Mouse (Mus musculus): ENCODE results near the gene Shc4. TPM values are rescaled to one million over a fixed set of nuclear protein-coding genes. Genes with fewer than 3 reads are reported as not detected.

Shc4 gene
- polyA plus RNA-seq, 1 experiment from 2014 or later = 0.71 TPM

- no peak overlapping the region for H3K9ac ChIP-seq (ENCODE audit: low read depth, low read length)
- no peak for DNase-seq (ENCODE audit: low spot score)
- WGBS = 64% methylated on average over 2 of the region's 2 CpGs
- no peak overlapping the region for H3K4me3 ChIP-seq (ENCODE audit: low read depth, low read length)
- no peak for ATAC-seq (replicated peaks; ENCODE audit: low FRiP score)
- H3K4me2 ChIP-seq = no peak overlapping the region
- H3K27me3 ChIP-seq (replicated peaks; ENCODE audit: control insufficient read depth, insufficient read depth, low read length) = no peaks in the 10 kb centered on the region
- no peaks in the 10 kb centered on the region for H3K36me3 ChIP-seq (ENCODE audit: control insufficient read depth, insufficient read depth, low read length)
- no peaks in the 10 kb centered on the region for H3K9me3 ChIP-seq (ENCODE audit: control insufficient read depth, low read length)
- H3K27ac ChIP-seq (ENCODE audit: low read depth, low read length) = no peak overlapping the region
- H3K4me1 ChIP-seq (replicated peaks; ENCODE audit: control insufficient read depth, insufficient read depth, low read length) = no peaks in the 10 kb centered on the region
These were observed 22.3 kb downstream of the Shc4 start for GRCm38 (mm10) chr2:125701606-125702005.

GRCm38 (mm10) chr2:125696219-125696618 lies 27.7 kb downstream of the Shc4 start:
- H3K4me2 ChIP-seq = no peak overlapping the region
- H3K9me3 ChIP-seq (ENCODE audit: control insufficient read depth, low read length) = no peaks in the 10 kb centered on the region
- H3K36me3 ChIP-seq (ENCODE audit: control insufficient read depth, insufficient read depth, low read length) = no peaks in the 10 kb centered on the region
- no peaks in the 10 kb centered on the region for H3K27me3 ChIP-seq (replicated peaks; ENCODE audit: control insufficient read depth, insufficient read depth, low read length)
- DNase-seq (ENCODE audit: low spot score) (no peak), ATAC-seq (replicated peaks; ENCODE audit: low FRiP score) (no peak)
- no peaks in the 10 kb centered on the region for H3K4me1 ChIP-seq (replicated peaks; ENCODE audit: control insufficient read depth, insufficient read depth, low read length)
- no peak overlapping the region for H3K27ac ChIP-seq (ENCODE audit: low read depth, low read length)
- WGBS = 66% methylated on average over 2 of the region's 2 CpGs
- no peak overlapping the region for H3K9ac ChIP-seq (ENCODE audit: low read depth, low read length)
- no peak overlapping the region for H3K4me3 ChIP-seq (ENCODE audit: low read depth, low read length)

GRCm38 (mm10) chr2:125694798-125695197 lies 29.1 kb downstream of the Shc4 start:
- ATAC-seq (replicated peaks; ENCODE audit: low FRiP score) (no peak), DNase-seq (ENCODE audit: low spot score) (no peak)
- WGBS = 75% methylated on average over 2 of the region's 2 CpGs
- Histone ChIP-seq H3K9ac (ENCODE audit: low read depth, low read length) (no peak overlapping the region), H3K27ac (ENCODE audit: low read depth, low read length) (no peak overlapping the region), H3K27me3 (replicated peaks; ENCODE audit: control insufficient read depth, insufficient read depth, low read length) (no peaks in the 10 kb centered on the region), H3K4me1 (replicated peaks; ENCODE audit: control insufficient read depth, insufficient read depth, low read length) (no peaks in the 10 kb centered on the region), H3K9me3 (ENCODE audit: control insufficient read depth, low read length) (no peaks in the 10 kb centered on the region), H3K4me3 (ENCODE audit: low read depth, low read length) (no peak overlapping the region), H3K4me2 (no peak overlapping the region), H3K36me3 (ENCODE audit: control insufficient read depth, insufficient read depth, low read length) (no peaks in the 10 kb centered on the region)

DNA sequence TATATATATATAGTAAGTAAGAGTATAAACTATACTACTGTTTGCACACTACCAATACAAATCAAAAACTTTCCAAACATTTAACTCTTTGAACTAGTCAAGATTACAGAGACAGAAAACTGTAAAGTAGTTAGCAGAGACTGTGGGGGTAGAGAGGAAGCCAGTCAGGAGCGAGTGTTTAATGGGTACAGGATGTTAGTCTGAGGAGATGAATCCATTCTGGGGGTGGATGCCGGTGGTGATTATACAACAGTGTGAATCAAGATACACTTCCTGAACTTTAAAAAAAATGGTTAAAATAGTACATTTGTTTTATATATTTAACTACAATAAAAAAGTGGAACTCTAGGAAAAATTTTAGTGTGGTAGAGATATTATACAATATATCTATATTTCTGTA lies 31.9 kb downstream of the Shc4 start:
- no peaks in the 10 kb centered on the region for H3K36me3 ChIP-seq (ENCODE audit: control insufficient read depth, insufficient read depth, low read length)
- no peak overlapping the region for H3K9ac ChIP-seq (ENCODE audit: low read depth, low read length)
- no peaks in the 10 kb centered on the region for H3K9me3 ChIP-seq (ENCODE audit: control insufficient read depth, low read length)
- WGBS = 64% methylated on average over 2 of the region's 2 CpGs
- H3K27me3 ChIP-seq (replicated peaks; ENCODE audit: control insufficient read depth, insufficient read depth, low read length) = no peaks in the 10 kb centered on the region
- DNase-seq (ENCODE audit: low spot score) (no peak), ATAC-seq (replicated peaks; ENCODE audit: low FRiP score) (no peak)
- H3K4me2 ChIP-seq = no peak overlapping the region
- no peaks in the 10 kb centered on the region for H3K4me1 ChIP-seq (replicated peaks; ENCODE audit: control insufficient read depth, insufficient read depth, low read length)
- no peak overlapping the region for H3K27ac ChIP-seq (ENCODE audit: low read depth, low read length)
- H3K4me3 ChIP-seq (ENCODE audit: low read depth, low read length) = no peak overlapping the region

DNA sequence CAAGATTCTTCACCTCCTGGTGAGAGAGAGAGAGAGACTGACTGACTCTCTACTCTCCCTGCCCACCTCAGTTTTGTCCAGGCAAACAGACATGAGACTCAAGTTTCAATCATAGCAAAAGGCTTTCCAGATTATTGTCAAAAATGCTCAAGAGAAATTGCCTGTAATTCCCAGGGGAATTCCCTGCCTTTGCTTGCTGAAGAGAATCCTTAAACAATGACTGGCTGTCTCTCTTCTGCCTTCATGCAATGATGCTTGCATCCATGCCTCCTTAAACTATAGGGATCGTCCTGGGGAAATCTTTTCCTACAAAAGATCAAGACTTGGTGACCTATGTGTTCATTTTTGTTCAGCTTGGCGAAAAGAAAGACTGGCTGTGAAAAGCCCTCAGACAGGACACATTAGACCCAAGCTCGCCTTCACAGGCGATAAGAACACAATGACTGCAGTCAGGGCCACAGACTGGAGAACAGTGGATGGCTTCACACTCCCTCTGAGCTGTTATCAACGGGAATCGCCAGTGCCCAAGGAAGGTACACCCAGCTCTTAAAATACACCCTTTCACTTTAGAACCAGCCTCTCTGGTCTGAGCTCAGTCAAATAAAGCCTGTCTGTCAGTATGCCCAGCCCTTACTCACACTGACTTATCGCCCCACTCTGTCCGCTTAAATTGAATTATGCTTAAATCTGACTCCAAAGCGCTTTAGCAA lies 38.4 kb downstream of the Shc4 start:
- Histone ChIP-seq H3K9ac (ENCODE audit: low read depth, low read length) (no peak overlapping the region), H3K4me2 (no peak overlapping the region), H3K4me1 (replicated peaks; ENCODE audit: control insufficient read depth, insufficient read depth, low read length) (no peaks in the 10 kb centered on the region), H3K4me3 (ENCODE audit: low read depth, low read length) (no peak overlapping the region), H3K36me3 (ENCODE audit: control insufficient read depth, insufficient read depth, low read length) (no peaks in the 10 kb centered on the region), H3K9me3 (ENCODE audit: control insufficient read depth, low read length) (no peaks in the 10 kb centered on the region), H3K27ac (ENCODE audit: low read depth, low read length) (no peak overlapping the region), H3K27me3 (replicated peaks; ENCODE audit: control insufficient read depth, insufficient read depth, low read length) (no peaks in the 10 kb centered on the region)
- WGBS = 67% methylated on average over 9 of the region's 9 CpGs
- DNase-seq (ENCODE audit: low spot score) (no peak), ATAC-seq (replicated peaks; ENCODE audit: low FRiP score) (no peak)

- H3K4me2 ChIP-seq = no peak overlapping the region
These were observed 39.1 kb downstream of the Shc4 start for GRCm38 (mm10) chr2:125684559-125685440.

GRCm38 (mm10) chr2:125683895-125684294 lies 40.1 kb downstream of the Shc4 start:
- no peaks in the 10 kb centered on the region for H3K4me1 ChIP-seq (replicated peaks; ENCODE audit: control insufficient read depth, insufficient read depth, low read length)
- H3K36me3 ChIP-seq (ENCODE audit: control insufficient read depth, insufficient read depth, low read length) = no peaks in the 10 kb centered on the region
- 71% methylated on average over 7 of the region's 7 CpGs for WGBS
- H3K27me3 ChIP-seq (replicated peaks; ENCODE audit: control insufficient read depth, insufficient read depth, low read length) = no peaks in the 10 kb centered on the region
- no peak overlapping the region for H3K4me3 ChIP-seq (ENCODE audit: low read depth, low read length)
- H3K9me3 ChIP-seq (ENCODE audit: control insufficient read depth, low read length) = no peaks in the 10 kb centered on the region
- no peak overlapping the region for H3K27ac ChIP-seq (ENCODE audit: low read depth, low read length)
- H3K4me2 ChIP-seq = no peak overlapping the region
- ATAC-seq (replicated peaks; ENCODE audit: low FRiP score) (no peak), DNase-seq (ENCODE audit: low spot score) (no peak)
- H3K9ac ChIP-seq (ENCODE audit: low read depth, low read length) = no peak overlapping the region

More at GRCm38 (mm10) chr2:125684559-125685440, 39.1 kb downstream of the Shc4 start:
- Histone ChIP-seq H3K4me3 (ENCODE audit: low read depth, low read length) (no peak overlapping the region), H3K9me3 (ENCODE audit: control insufficient read depth, low read length) (no peaks in the 10 kb centered on the region), H3K27me3 (replicated peaks; ENCODE audit: control insufficient read depth, insufficient read depth, low read length) (no peaks in the 10 kb centered on the region), H3K4me1 (replicated peaks; ENCODE audit: control insufficient read depth, insufficient read depth, low read length) (no peaks in the 10 kb centered on the region), H3K9ac (ENCODE audit: low read depth, low read length) (no peak overlapping the region), H3K36me3 (ENCODE audit: control insufficient read depth, insufficient read depth, low read length) (no peaks in the 10 kb centered on the region), H3K27ac (ENCODE audit: low read depth, low read length) (no peak overlapping the region)
- ATAC-seq (replicated peaks; ENCODE audit: low FRiP score) (no peak), DNase-seq (ENCODE audit: low spot score) (no peak)
- 63% methylated on average over 10 of the region's 10 CpGs for WGBS

DNA sequence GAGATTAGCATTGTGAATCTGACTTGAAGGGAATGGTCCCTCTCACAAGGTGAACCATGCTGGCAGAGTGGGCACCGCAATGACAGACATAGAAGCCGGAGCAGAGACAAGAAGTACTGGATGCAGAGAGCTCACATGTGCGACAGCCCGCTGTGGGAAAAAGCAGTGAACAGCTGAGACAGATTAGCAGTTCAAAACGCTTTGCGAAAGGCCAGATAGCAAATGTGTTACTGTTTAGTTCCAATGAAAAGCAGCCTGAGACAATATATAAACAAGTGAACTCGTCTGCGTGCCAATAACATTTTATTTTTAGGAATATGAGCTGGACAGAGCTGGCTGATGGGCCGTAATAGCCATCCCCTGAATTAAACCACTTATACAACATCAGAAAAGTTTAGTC lies 42.1 kb downstream of the Shc4 start:
- H3K9ac ChIP-seq (ENCODE audit: low read depth, low read length) = no peak overlapping the region
- H3K4me1 ChIP-seq (replicated peaks; ENCODE audit: control insufficient read depth, insufficient read depth, low read length) = no peaks in the 10 kb centered on the region
- H3K4me3 ChIP-seq (ENCODE audit: low read depth, low read length) = no peak overlapping the region
- H3K36me3 ChIP-seq (ENCODE audit: control insufficient read depth, insufficient read depth, low read length) = no peaks in the 10 kb centered on the region
- no peak overlapping the region for H3K27ac ChIP-seq (ENCODE audit: low read depth, low read length)
- H3K4me2 ChIP-seq = no peak overlapping the region
- H3K27me3 ChIP-seq (replicated peaks; ENCODE audit: control insufficient read depth, insufficient read depth, low read length) = no peaks in the 10 kb centered on the region
- no peaks in the 10 kb centered on the region for H3K9me3 ChIP-seq (ENCODE audit: control insufficient read depth, low read length)
- 78% methylated on average over 9 of the region's 9 CpGs for WGBS
- DNase-seq (ENCODE audit: low spot score) (no peak), ATAC-seq (replicated peaks; ENCODE audit: low FRiP score) (no peak)

Data from liver, embryonic 11.5 days (tissue).